Mouse (Mus musculus): ENCODE measurements at regions not wholly inside any gene's neighbourhood (a gene's known extent, or its start where the extent isn't known, plus 50 kb on each side); places are given as distances from the start of the nearest gene placed in this dataset.

DNA sequence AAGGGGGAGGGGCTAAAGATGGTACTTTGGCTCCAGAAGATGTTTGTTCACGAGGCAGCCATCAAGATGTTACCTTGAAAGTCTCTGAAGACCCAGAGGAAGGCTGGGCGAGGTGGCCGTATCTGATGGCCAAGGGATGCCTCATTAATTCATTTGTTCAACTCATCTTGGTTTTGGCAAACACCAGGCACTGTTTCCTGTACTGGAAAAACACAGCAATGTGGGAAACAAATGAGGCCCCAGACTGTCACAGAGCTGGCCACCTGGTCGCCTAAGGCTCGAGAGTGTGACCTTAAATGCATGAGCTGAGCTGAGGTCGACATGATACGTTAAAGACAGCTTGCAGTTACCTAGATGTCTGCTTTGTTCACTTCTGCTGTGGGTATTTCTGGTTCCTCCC, 114.3 kb upstream of the Kazn start:
- TF ChIP-seq EP300 (IDR thresholded peaks at IDR 0.05; ENCODE audit: insufficient read depth, low read depth, low read length) (no peak), POLR2A (IDR thresholded peaks at IDR 0.05; ENCODE audit: insufficient read depth, low read length) (no peak)
